Mouse (Mus musculus) bone marrow, adult 2 months (tissue): Measurements from ENCODE around the gene Dytn. TPM values are rescaled to one million over a fixed set of nuclear protein-coding genes. Genes with fewer than 3 reads are reported as not detected.

ENCODE experiments used
- H3K27ac ChIP-seq: fragments of 200-500 bp; 2 replicates; pipeline ENCODE4 v1.5.1; 2012; ENCODE audit warnings: low read depth, mild to moderate bottlenecking, control low read depth, inconsistent platforms, low read length; ENCODE audit not compliant: control insufficient read depth, poor library complexity, insufficient read depth
- H3K4me1 ChIP-seq: fragments of 200-500 bp; 2 replicates; pipeline ENCODE4 v1.6.1; 2011; ENCODE audit warnings: low read length; ENCODE audit not compliant: control insufficient read depth, insufficient read depth
- H3K4me3 ChIP-seq: fragments of 200-500 bp; replicated peaks from 2 replicates; pipeline ENCODE3; 2011; ENCODE audit warnings: mild to moderate bottlenecking, low read depth, low read length, control low read depth; ENCODE audit not compliant: control insufficient read depth
- CTCF ChIP-seq: fragments of 200-500 bp; IDR thresholded peaks from 2 replicates; pipeline ENCODE4 v1.5.1; 2011; ENCODE audit warnings: low read length, control low read depth; ENCODE audit not compliant: control insufficient read depth, insufficient read depth
- POLR2A ChIP-seq: fragments of 200-500 bp; IDR thresholded peaks from 2 replicates; pipeline ENCODE4 v1.6.1; 2011; ENCODE audit warnings: low read depth, mild to moderate bottlenecking, control low read depth, low read length, borderline replicate concordance; ENCODE audit not compliant: control insufficient read depth
- WGBS: fragments of 180-500 bp; shearing (Covaris S2); methylation state at CpG from one replicate; pipeline ENCODE4 v1.1.7; 2018; 5-methylcytosine and 5-hydroxymethylcytosine counted together
- polyA plus RNA-seq: library from polyadenylated mRNA; stranded (reverse); fragments of >200 nt; gene quantifications from 2 replicates; pipeline ENCODE4 v1.2.4, GENCODE M21; 2011; ENCODE audit warnings: low replicate concordance; ENCODE audit not compliant: missing spikeins, insufficient read depth, insufficient read length

The Dytn gene
- not detected in 2 replicates for polyA plus RNA-seq

DNA sequence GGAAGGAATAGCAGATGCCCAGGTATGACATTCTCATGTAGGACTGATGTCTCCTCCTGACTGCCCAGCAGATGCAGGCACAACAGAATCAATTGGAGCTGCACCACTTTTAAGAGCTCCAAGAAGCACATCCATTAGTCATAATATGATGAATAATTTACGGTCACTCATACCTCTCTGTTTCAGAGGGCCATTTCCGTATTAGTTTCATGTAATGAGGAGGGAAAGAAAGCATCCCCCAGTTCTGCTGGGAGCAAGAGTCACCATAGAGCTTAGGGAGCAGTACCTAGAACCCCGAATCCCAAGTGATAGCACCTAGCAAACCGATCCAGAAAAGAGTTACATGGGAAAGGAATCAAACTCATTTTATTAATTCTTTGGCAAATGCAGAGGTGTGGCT lies at the start of gene Dytn:
Gene Dytn, minus strand, starts transcription at position 101 of the 400 bp plus-strand sequence.
- Histone ChIP-seq H3K4me3 (no peak within 1 kb of the TSS), H3K4me1 (no peaks in the 10 kb centered on the region), H3K27ac (no peak within 1 kb of the TSS)
- WGBS: 81% methylated on average over 4 of the region's 4 CpGs
- no peak for TF ChIP-seq CTCF
- no peak for TF ChIP-seq POLR2A

DNA sequence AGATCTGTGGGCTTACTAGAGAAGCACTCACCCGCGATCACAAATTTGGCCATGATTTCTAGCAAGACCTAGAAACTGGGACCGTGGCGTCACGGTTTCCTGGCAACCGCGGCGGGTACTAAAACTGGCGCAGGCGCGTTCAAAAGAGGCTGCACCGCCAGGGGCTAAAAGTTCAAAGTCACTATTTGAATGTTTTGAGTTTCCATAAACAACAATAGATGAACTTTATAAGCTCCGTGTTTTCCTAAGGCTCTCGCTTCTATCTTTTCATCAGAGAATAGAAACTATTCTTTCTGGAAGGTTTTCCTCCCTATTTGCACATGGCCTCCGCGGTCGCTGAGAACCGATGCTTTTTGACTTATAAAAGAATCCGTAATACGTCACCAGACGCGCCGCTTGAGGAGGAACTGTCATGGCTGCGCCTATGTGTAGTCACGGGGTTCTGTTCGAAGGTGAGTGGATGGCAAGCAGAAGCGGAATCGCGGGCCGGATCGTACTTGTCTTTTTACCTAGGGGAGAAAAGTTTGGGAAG lies 43.6 kb upstream of the Dytn start, which contains the start of the genes Mdh1b and Fastkd2:
Gene Mdh1b, minus strand, starts transcription at position 79 of the 532 bp plus-strand sequence.
Gene Fastkd2, plus strand, starts transcription at position 375 of the 532 bp plus-strand sequence.
- Histone ChIP-seq H3K27ac (no peak within 1 kb of the TSS), H3K4me1 (no peaks in the 10 kb centered on the region), H3K4me3 (peak within 1 kb of the TSS; percentile 81)
- no peak for TF ChIP-seq POLR2A
- no peak for TF ChIP-seq CTCF
- under 1% methylated on average over 31 of the region's 31 CpGs for WGBS

DNA sequence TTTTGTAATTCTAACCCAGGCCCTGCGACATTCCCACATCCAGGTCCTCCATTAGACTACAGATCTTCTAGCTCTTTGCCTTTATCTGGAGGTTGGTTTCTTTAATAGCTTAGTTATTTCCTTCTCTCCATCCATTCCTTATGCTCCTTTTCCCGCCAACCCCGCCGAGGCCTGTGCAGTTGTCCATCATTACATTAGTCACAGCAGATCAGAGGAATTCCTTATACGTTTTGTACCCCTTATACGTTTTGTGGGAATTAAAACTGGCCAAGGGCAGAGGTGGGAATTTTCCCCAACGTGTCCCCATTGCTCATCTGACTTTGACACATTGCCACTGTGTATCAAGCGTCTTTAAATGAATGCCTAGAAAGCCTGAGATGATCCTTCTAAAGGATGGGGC lies 43.1 kb upstream of the Dytn start:
- 67% methylated on average over 8 of the region's 8 CpGs for WGBS
- peak overlapping the region; percentile 81 for H3K4me3 ChIP-seq
- no peaks in the 10 kb centered on the region for H3K4me1 ChIP-seq
- H3K27ac ChIP-seq: no peak overlapping the region
- no peak for TF ChIP-seq CTCF
- no peak for TF ChIP-seq POLR2A

DNA sequence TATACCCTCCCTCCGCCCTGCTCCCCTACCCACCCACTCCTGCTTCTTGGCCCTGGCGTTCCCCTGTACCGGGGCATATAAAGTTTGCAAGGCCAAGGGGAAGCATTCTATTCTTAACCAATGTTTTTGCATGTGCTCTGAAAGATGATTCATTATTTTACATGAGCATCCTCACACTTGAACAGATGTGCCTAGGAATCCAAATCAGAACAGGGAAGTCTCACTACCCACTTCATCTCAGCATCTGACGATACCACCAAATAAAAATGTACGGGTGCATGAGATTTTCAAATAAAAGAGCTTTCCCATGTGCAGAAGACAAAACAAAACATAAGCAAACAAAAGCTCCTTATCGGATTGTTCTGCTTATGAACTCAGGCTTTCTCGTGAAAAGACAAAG lies 33.4 kb upstream of the Dytn start:
- Histone ChIP-seq H3K4me1 (no peaks in the 10 kb centered on the region), H3K27ac (no peak overlapping the region), H3K4me3 (no peak overlapping the region)
- WGBS: 79% methylated on average over 7 of the region's 7 CpGs
- TF ChIP-seq POLR2A (no peak), CTCF (no peak)

DNA sequence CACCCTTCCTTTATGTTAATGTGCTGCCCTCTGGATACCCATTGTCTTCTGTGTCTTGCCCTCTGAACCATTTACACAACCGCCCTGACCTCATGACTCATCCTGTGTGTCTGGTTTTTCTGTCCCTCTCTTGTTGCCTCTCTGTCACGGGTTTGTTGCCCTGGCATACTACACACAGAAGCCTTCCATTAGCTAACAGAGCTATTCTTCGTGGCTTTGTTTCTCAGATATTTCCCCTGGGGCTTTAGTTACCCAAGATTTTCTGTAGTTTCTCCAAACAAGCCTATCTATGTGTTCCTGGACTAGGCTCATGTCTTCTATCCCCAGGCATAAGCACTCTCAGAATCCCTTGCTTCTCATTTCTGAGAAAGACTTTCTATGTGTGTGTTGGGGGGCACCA lies 22.1 kb upstream of the Dytn start:
- no peak for TF ChIP-seq POLR2A
- TF ChIP-seq CTCF: no peak
- 68% methylated on average over 3 of the region's 3 CpGs for WGBS
- H3K27ac ChIP-seq: no peak overlapping the region

DNA sequence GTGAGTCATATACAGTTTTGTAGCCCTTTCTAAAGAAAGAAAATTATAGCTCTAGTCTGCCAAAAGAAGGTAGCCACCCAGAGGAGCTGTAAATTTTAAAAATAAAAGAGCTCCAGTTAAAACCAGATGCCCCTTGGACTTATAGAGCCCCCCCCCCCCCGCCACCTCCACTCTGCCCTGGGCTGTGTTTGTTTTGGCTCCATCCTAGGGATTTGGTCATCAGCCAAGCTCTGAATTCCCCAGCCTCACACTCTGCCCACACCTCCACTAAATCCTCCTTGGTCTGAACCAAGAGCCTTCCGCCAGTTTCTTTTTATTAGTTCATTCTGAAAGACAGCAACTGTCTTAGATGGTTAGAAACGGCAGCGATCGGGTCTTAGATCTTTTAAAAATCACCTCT lies 19.0 kb upstream of the Dytn start:
- TF ChIP-seq POLR2A (no peak), CTCF (no peak)
- no peak overlapping the region for H3K4me3 ChIP-seq
- no peak overlapping the region for H3K27ac ChIP-seq
- WGBS: 83% methylated on average over 5 of the region's 5 CpGs
- H3K4me1 ChIP-seq: no peaks in the 10 kb centered on the region

More for the DNA sequence above, 22.1 kb upstream of the Dytn start:
- no peaks in the 10 kb centered on the region for H3K4me1 ChIP-seq
- H3K4me3 ChIP-seq: no peak overlapping the region

DNA sequence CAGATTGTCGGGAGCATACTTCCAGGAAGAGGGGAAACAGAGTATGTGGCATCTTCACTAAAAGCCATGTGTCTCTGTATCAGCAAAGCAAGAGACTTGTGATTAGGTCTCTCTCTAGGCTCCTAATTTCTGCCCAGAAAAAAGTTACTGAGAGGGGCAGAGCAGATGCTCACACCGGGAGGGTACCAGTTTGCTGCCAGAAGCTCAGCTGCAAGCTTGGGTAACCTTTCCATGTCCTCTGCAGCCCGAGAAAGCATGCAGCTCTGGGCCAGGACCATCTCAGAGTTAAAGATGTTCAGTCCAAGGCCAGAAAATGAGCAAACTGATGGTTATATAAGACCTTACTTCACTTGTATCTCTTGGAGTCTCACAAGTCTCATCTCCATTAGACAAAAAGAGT lies 10.1 kb upstream of the Dytn start:
- Histone ChIP-seq H3K4me1 (no peaks in the 10 kb centered on the region), H3K4me3 (no peak overlapping the region), H3K27ac (no peak overlapping the region)
- WGBS: 68% methylated on average over 3 of the region's 3 CpGs
- no peak for TF ChIP-seq CTCF
- TF ChIP-seq POLR2A: no peak

DNA sequence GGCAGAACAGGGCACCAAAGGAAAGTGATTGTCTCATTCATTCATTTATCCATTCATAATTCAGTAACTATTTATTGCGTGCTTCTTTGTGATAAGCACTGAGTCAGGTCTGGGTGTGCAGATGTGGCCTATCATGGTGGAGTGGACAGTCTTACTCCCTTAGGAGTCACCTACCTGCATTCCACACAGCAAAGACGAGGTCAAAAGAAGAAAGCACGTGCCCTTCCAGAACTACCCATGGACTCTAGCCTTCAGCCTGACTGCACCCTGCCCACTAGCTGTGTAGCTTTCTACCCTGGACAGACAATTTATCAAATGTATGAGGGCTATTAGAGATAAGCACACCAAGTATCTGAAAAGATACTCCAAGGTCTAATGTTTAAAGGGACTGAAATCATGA lies 10.8 kb downstream of the Dytn start:
- no peak overlapping the region for H3K4me3 ChIP-seq
- H3K4me1 ChIP-seq: no peaks in the 10 kb centered on the region
- WGBS: 78% methylated on average over 3 of the region's 3 CpGs
- TF ChIP-seq POLR2A: no peak
- TF ChIP-seq CTCF: no peak
- H3K27ac ChIP-seq: no peak overlapping the region

DNA sequence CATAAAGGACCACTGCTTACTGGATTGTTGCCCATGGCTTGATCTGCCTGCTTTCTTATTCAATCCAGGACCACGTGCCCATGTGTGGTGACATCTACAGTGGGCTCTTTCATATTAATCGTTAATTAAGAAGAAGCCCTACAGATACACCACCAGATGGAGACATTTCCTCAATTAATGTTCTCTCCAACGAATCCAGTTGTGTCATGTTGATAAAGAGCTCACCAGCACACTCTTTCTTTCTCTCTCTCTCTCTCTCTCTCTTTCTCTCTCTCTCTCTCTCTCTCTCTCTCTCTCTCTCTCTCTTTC lies 17.9 kb downstream of the Dytn start:
- no peak for TF ChIP-seq CTCF
- no peak for TF ChIP-seq POLR2A
- H3K4me3 ChIP-seq: no peak overlapping the region
- 3% methylated on average over 3 of the region's 3 CpGs for WGBS
- no peak overlapping the region for H3K27ac ChIP-seq
- no peaks in the 10 kb centered on the region for H3K4me1 ChIP-seq
